11 mouse cellular contexts compared by ENCODE assay signal in the genomic region with DNA sequence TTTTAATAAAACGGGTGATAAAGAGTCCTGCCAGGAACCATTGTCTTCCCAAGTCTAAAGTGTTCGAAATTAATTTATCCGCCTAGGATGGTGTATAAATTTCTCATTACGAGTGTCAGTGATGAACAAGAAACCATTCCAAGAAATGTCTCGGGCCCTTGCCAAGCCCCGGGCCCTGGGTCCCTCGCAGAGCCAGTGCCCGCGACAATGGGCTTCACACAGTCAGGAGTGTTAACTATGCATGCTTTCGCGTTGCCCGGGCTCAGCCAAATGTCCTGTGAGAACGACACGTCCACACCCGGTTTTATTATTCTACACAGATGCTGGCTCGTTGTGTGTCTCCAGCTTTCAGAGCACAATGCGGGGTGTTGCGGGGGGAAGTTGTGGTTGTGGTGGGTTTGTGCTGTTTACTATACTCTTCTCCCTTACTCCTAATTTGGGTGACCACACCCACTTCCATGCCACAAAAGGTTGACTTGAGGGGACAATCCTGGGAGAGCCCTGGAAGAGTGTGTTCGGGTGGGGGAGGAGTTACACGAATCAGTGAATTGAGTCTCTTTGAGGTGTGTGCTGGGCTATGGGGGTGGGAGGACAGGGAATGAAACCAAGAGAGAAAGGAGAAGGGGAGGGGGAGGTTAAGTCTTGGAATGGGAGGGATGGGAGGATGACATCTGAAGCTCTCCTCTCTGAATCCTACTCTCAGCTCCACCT.
DNase-seq lines count a peak whose midpoint lies in the region; ATAC-seq and TF ChIP-seq lines count a peak whose summit lies in the region.
"Had no signal": no experiment of that assay in that cellular context is flagged by ENCODE, and none has a peak within 500 bp of the region (broad histone marks: within the 10 kb centered on the region; RNA-seq: fewer than 3 reads in every experiment).

No protein-coding gene starts in this region.

- peak; percentile 92 for ATAC-seq in hindbrain, embryonic 12.5 days (ENCODE audit: low FRiP score)
- ATAC-seq in stomach, postnatal 0 days (ENCODE audit: low FRiP score, low TSS enrichment) = no peak
- ATAC-seq in megakaryocyte progenitor cell, adult 5-6 weeks (replicated peaks; ENCODE audit: poor library complexity) = no peak

- DNase-seq in right cerebral cortex, adult 18-20 months = peak; percentile 19
- DNase-seq in right cerebral cortex, postnatal 25 days = no peak
- peak; percentile 34 for DNase-seq in mesoderm, embryonic 11.5 days (ENCODE audit: low read depth, low spot score)
- DNase-seq in right cerebral cortex, postnatal 4 days = peak; percentile 44
- DNase-seq in stomach, postnatal 0 days (ENCODE audit: low spot score) = no peak
- DNase-seq in kidney, postnatal 4 days = no peak
- DNase-seq: adrenal gland, postnatal 14 days had no signal

- no peak for TF ChIP-seq CTCF in stomach, postnatal 0 days (IDR thresholded peaks at IDR 0.05; ENCODE audit: low read depth)

- H3K27ac ChIP-seq in hindbrain, embryonic 12.5 days = peak overlapping the region; percentile 81
- H3K27ac ChIP-seq in stomach, postnatal 0 days (replicated peaks) = no peak overlapping the region
- H3K27ac ChIP-seq: embryonic facial prominence, embryonic 10.5 days; left cerebral cortex, adult 2 months had no signal

- 40% methylated on average over 20 of the region's 20 CpGs for WGBS in hindbrain, embryonic 12.5 days
- WGBS in stomach, postnatal 0 days = 88% methylated on average over 20 of the region's 20 CpGs

- H3K4me3 ChIP-seq in hindbrain, embryonic 12.5 days = no peak overlapping the region
- no peak overlapping the region for H3K4me3 ChIP-seq in stomach, postnatal 0 days (ENCODE audit: low read depth, low read length)
- H3K4me3 ChIP-seq: embryonic facial prominence, embryonic 10.5 days; left cerebral cortex, adult 2 months had no signal

- no peak for TF ChIP-seq EP300 in stomach, postnatal 0 days (optimal IDR thresholded peaks at IDR 0.05)

- 0 out of 2 replicates have a peak, but pooled peaks cover 3% of the 10 kb centered on the region for H3K27me3 ChIP-seq in hindbrain, embryonic 12.5 days
- H3K27me3 ChIP-seq in stomach, postnatal 0 days (ENCODE audit: control insufficient read depth, insufficient read depth, low read length) = no peaks in the 10 kb centered on the region

- H3K36me3 ChIP-seq in hindbrain, embryonic 12.5 days = no peaks in the 10 kb centered on the region
- H3K36me3 ChIP-seq in stomach, postnatal 0 days (ENCODE audit: control insufficient read depth, insufficient read depth, low read length) = no peaks in the 10 kb centered on the region
- H3K36me3 ChIP-seq: embryonic facial prominence, embryonic 10.5 days had no signal

- H3K9me3 ChIP-seq in hindbrain, embryonic 12.5 days (replicated peaks) = no peaks in the 10 kb centered on the region
- no peaks in the 10 kb centered on the region for H3K9me3 ChIP-seq in stomach, postnatal 0 days (ENCODE audit: control insufficient read depth, low read length)
- H3K9me3 ChIP-seq: embryonic facial prominence, embryonic 10.5 days had no signal

- peak overlapping the region; percentile 13; the same call in 1 of the 2 replicates for H3K4me2 ChIP-seq in hindbrain, embryonic 12.5 days (replicated peaks)
- H3K4me2 ChIP-seq in stomach, postnatal 0 days (replicated peaks; ENCODE audit: low read depth) = no peak overlapping the region

- H3K4me1 ChIP-seq in hindbrain, embryonic 12.5 days = peaks cover 17% of the 10 kb centered on the region
- no peaks in the 10 kb centered on the region for H3K4me1 ChIP-seq in stomach, postnatal 0 days (replicated peaks; ENCODE audit: control insufficient read depth, insufficient read depth)

- no peak overlapping the region for H3K9ac ChIP-seq in hindbrain, embryonic 12.5 days
- no peak overlapping the region for H3K9ac ChIP-seq in stomach, postnatal 0 days (ENCODE audit: low read length)

Comparison
In these comparisons a context has a peak if more than half of its experiments do, and no peak if none do; other contexts are left out.
1. DNase-seq: peak in right cerebral cortex, adult 18-20 months (single experiment), mesoderm, embryonic 11.5 days (single experiment) and right cerebral cortex, postnatal 4 days (single experiment); none in right cerebral cortex, postnatal 25 days (single experiment), stomach, postnatal 0 days (single experiment) and kidney, postnatal 4 days (0 of 2).